Mouse (Mus musculus) embryonic fibroblast, embryonic 13.5 days (primary cell): ENCODE data around the gene Fbxo47.

Experiments
- CTCF ChIP-seq: IDR thresholded peaks from 2 replicates; pipeline ENCODE4 v1.5.1; 2011; ENCODE audit warnings: mild to moderate bottlenecking, control low read depth, low read length, moderate library complexity, borderline replicate concordance; ENCODE audit not compliant: insufficient read depth
- POLR2A ChIP-seq: IDR thresholded peaks from 2 replicates; pipeline ENCODE4 v1.6.1; 2011; ENCODE audit warnings: low read depth, mild to moderate bottlenecking, control low read depth, low read length, moderate library complexity

DNA sequence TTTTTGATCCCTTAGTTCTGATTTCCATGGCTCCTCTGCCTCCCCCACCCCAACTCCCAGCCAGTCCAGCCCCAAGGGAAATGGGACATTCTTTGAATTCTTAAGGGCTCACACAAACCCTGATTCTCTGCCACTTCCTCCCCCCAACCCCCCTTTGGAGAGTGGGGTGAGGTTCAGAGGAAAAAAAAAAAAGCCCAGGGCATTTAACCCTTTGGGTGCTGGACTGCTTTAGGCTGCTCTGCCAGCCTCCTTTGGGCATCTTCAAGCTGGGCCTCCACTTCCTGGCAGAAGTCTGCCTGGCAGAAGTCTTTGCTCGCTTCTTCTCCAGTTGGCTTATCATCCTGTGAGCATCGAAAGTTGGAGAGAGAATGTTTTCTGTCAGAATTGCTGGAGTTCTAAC, 75.9 kb downstream of the Fbxo47 start:
- TF ChIP-seq POLR2A (no peak), CTCF (no peak)
